Mouse (Mus musculus) mature B cell (primary cell): ENCODE measurements around the gene Tbl1x.

Experiments
- in situ Hi-C: fragments of 300-500 bp; cut with MboI; formaldehyde crosslinking; loops from 2 replicates; pipeline ENCODE4 v1.14.3; 2019

Tbl1x gene

GRCm38 (mm10) chrX:77607488-77607887, 96.7 kb downstream of the Tbl1x start:
- in situ Hi-C loops: no loop called here

- in situ Hi-C loops: no loop called here
Observed at GRCm38 (mm10) chrX:77608947-77609703, 98.3 kb downstream of the Tbl1x start.

GRCm38 (mm10) chrX:77611938-77612337, 101.1 kb downstream of the Tbl1x start:
- in situ Hi-C loops: no loop called here

GRCm38 (mm10) chrX:77613041-77613440, 102.2 kb downstream of the Tbl1x start:
- in situ Hi-C loops: no loop called here

DNA sequence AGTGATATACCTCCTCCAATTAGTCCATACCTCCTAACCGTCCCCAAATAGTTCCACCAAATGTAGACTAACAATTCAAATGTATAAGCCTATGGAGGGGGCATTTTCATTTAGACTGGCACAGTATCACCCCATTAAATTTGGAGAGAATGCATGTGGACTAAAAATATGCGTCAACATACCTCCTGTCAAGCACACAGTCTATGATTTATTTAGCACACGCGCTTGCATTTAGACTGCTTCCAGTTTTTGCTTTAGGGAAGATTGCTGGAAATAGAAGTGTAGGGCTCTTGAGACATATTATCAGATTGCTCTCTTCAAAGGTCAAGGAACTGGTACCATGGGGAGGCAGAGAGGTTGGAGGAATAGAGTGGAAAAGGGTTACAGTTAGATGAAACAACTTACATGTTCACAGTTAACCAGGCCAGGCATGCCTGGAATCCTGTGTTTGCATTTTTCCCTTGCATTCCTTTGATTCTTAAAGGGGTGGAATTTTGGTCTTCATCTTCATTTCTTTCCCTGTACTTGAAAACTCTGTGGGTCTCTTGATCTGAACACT, 105.0 kb downstream of the Tbl1x start:
- in situ Hi-C loops: no loop called here

DNA sequence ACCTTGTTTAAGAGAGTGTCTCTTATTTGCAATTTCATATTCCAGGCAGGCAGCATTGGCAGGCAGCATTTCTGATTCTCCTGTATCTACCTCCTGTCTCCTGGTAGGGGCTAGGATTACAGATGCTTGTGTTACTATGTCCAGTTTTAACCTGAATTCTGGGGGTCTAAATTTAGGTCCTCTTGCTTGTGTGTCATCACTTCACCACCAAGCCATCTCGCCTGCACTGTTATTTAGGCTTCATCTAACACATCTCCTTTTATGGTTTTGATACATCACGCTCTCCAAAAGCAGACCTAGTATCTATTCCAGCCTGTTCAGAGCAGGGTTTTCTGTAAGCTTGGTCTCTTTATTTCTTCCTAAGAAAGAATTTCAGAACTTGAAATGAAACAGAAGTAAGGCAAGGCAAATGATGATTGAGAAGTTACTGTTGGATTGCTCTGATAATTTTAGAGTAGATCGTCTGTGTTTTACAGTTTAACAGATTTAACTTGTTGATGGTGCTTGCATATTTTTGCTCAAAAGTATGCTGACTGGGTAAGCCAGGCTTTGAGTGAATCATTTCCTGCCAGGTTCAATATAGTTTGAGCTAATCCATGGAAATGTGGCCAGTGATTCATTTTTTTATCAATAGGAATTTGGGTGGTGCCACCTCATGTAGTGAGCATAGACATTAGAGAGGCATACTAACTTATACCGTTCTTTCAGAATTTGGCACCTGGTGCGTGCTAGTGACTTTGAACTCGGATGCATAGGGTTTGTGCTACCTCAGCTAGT, 106.7 kb downstream of the Tbl1x start:
- in situ Hi-C loops: no loop called here

DNA sequence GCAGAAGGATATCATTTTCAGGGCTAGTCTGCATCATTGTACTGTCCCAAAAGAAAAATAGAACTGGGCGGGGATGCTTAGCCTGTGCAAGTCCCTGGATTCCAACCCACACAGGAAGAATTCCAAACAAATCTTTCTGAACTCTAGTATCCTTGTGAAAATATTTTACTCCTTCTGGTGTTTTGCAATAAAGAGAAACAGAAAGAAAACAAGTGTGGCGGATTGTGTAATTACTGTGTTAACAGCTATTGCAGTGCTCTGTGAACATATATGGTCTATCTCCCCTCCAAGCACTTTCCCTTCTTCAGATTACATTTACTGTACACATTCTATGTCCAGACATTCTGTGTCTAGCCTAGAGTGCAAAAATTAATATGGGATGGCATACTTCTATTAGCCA, 119.6 kb downstream of the Tbl1x start:
- in situ Hi-C loops: loop anchor here (10.0 to 25.0 kb wide), 2 partner anchors 116 to 193 kb away; partner anchors contain the start of gene Tbl1x

DNA sequence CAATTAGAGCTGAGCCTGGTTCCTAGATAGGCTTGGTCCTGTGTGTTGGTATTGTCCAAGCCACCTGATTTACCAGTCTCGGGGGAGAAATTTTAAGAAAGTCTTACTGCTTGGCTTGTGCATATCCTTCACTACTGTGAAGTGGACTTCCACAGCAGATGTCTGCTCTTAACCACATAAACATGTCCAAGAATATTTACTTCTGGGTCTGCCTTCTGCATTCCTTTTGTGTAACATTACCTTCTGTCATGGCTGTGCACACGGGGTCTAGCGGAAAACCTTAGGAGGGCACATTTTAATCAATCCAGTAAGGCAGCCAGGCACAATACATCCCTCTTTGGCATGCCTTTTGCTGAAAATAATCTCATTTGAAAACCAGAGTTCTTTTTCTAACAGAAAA, 125.7 kb downstream of the Tbl1x start:
- in situ Hi-C loops: loop anchor here (10.0 to 25.0 kb wide), 2 partner anchors 122 to 199 kb away; partner anchors contain the start of gene Tbl1x

GRCm38 (mm10) chrX:77638076-77638475, 127.3 kb downstream of the Tbl1x start:
- in situ Hi-C loops: loop anchor here (10.0 to 25.0 kb wide), 2 partner anchors 123 to 201 kb away; partner anchors contain the start of gene Tbl1x

DNA sequence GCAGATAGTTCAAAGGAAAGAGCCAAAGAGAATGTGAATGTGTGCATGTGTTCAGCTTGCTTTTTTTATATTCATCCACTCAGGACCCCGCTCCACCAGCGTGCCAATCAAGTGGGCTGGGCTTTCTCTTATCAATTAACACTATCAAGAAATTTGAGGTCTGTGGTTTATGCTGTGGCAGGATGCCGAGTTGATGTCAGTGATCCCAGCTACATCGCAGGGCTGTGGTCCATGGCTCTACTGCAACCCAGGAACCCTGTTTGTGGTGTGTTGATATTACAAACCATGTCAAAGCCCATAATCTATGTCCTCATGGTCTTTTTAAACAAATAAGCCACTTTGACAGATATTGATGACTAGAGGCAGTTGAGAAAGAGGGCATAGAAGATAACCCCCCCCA, 129.5 kb downstream of the Tbl1x start:
- in situ Hi-C loops: loop anchor here (25.0 kb wide), 1 partner anchor 203 kb away; no protein-coding TSS in a partner anchor

DNA sequence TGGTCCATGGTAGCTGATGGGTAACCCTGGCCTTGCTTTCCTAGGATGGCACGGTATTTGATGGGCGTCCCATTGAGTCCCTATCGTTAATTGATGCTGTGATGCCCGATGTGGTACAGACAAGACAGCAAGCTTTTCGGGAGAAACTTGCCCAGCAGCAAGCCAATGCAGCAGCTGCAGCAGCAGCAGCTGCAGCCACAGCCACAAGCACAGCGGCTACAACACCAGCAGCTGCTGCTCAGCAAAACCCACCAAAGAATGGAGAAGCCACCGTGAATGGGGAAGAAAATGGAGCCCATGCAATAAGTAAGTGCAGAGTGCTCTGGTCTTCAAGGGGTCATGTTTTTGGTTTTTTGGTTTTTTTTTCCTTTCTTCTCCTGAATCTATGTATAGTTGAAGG, 135.4 kb downstream of the Tbl1x start:
- in situ Hi-C loops: loop anchor here (25.0 kb wide), 1 partner anchor 209 kb away; no protein-coding TSS in a partner anchor

DNA sequence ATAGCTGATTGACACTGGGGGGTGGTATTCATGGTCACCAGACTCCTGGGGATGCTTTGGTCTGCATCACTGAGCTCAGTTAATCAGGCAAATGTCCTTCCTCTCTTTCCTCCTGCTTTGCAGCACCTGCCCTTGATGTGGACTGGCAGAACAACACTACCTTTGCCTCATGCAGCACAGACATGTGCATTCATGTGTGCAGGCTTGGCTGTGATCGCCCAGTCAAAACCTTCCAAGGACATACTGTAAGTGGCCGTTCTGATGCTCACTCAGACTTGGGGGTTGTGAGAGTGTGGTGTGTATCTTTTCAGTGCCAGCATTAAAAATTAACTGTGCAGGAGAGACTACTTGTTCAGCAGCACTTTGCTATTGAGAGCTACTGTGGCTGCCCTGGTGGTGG, 139.4 kb downstream of the Tbl1x start:
- in situ Hi-C loops: no loop called here

- in situ Hi-C loops: no loop called here
Observed at GRCm38 (mm10) chrX:77662030-77662429, 151.2 kb downstream of the Tbl1x start.

- in situ Hi-C loops: no loop called here
Observed at GRCm38 (mm10) chrX:77663276-77663675, 152.5 kb downstream of the Tbl1x start.

- in situ Hi-C loops: no loop called here
Observed at GRCm38 (mm10) chrX:77665030-77665429, 154.2 kb downstream of the Tbl1x start.

- in situ Hi-C loops: no loop called here
Observed at GRCm38 (mm10) chrX:77666911-77667310, 156.1 kb downstream of the Tbl1x start.

GRCm38 (mm10) chrX:77667441-77667840, 156.6 kb downstream of the Tbl1x start:
- in situ Hi-C loops: no loop called here

GRCm38 (mm10) chrX:77669779-77670550, 159.2 kb downstream of the Tbl1x start:
- in situ Hi-C loops: no loop called here
